Mouse (Mus musculus) olfactory bulb, adult 2 months (tissue): ENCODE data around the gene Egfem1.

Source experiments
- CTCF ChIP-seq: fragments of 200-500 bp; IDR thresholded peaks from 2 replicates; pipeline ENCODE4 v1.5.1; 2012; ENCODE audit warnings: low read depth, mild to moderate bottlenecking, low read length, moderate library complexity; ENCODE audit not compliant: insufficient read depth
- POLR2A ChIP-seq: fragments of 200-500 bp; IDR thresholded peaks from 2 replicates; pipeline ENCODE4 v1.6.1; 2012; ENCODE audit warnings: mild to moderate bottlenecking, low read depth, low read length, moderate library complexity; ENCODE audit not compliant: insufficient read depth

DNA sequence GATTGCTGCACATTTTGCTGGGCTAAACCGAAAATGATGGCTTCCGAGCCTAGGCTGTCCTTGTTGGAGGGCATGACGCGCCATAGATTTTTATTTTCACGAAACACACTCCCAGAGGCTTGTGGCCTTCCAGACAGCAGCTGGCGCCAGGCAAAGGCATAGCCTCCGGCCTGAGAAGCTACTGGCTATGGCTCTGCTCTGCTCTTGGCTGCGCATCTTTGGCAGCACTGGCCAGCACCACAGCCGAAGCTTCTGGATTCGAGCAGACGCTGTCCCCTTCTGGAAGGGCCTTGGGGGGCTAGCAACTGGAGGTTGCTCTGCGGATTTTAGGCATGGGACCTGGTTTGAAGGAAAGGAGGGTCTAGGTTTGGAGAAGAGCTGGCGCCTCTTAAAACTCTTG lies 306 bp upstream of the Egfem1 start:
- no peak for TF ChIP-seq CTCF
- no peak for TF ChIP-seq POLR2A
